Mouse (Mus musculus) megakaryocyte, adult 5-6 weeks (primary cell): ENCODE data around the gene Mylip. TPM values are rescaled to one million over a fixed set of nuclear protein-coding genes. Genes with fewer than 3 reads are reported as not detected.

ENCODE experiments used
- total RNA-seq, 2 experiments: library from RNA; stranded (forward) in 1 of 2; stranded (reverse) in 1 of 2; fragments of 153-499, 151-499 nt in 1 of 2; fragments of 221-1000, 200-1000 nt in 1 of 2; gene quantifications; 2 replicates each; pipeline versions ENCODE4 v1.2.3 to v1.2.4; 2015 to 2017

Mylip gene
- total RNA-seq, 2 experiments from 2014 or later = 11.9 to 17.2 TPM

Other genes starting within 250 kb of the Mylip start
- gene Gmpr, start 117.7 kb downstream of the Mylip start, total RNA-seq (2015) = 1.7 and 2.0 TPM in 2 replicates
- gene Gmpr, start 117.7 kb downstream of the Mylip start, total RNA-seq (2017) = 1.0 and 1.1 TPM in 2 replicates